Mouse (Mus musculus) adrenal gland, postnatal 0 days (tissue): Measurements from ENCODE around the gene Trpm4. TPM values are rescaled to one million over a fixed set of nuclear protein-coding genes. Genes with fewer than 3 reads are reported as not detected.

Experiments
- polyA plus RNA-seq: library from polyadenylated mRNA; unstranded; fragments of >200 nt; fragmentation: Nextera tagmentation; extraction: Ambion mirVana; gene quantifications from 2 replicates; pipeline ENCODE4 v1.2.1, GENCODE M21; 2015

The Trpm4 gene
- 12.4 and 14.0 TPM in 2 replicates for polyA plus RNA-seq

DNA sequence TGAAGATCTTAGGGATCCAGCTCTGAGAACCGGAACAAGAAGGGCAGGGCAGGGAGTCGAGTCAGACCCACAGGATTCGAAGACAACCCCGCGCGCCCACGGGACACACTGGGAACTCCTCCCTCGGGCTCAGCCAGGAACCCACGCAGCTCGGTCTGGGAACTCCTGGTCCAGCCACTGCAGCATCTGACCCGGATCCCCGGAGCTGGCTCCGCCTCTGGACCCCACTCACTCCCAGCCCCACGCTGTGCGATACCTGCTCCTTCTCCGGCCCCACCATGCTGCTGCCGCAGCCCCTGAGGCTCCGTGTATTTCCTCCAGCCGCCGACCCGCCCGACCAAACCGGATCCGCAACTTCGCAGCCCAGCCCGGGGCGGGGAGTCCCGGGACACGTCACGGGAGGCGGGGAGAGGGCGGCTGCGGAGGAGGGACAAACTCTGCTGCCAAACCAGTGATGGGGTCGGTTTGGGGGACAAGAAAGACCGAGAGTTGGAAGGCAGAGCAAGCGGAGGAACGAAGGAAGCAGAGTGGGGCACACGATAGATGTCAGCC is at the start of gene Trpm4:
Gene Trpm4, minus strand, starts transcription at position 350 of the 552 bp plus-strand sequence.

DNA sequence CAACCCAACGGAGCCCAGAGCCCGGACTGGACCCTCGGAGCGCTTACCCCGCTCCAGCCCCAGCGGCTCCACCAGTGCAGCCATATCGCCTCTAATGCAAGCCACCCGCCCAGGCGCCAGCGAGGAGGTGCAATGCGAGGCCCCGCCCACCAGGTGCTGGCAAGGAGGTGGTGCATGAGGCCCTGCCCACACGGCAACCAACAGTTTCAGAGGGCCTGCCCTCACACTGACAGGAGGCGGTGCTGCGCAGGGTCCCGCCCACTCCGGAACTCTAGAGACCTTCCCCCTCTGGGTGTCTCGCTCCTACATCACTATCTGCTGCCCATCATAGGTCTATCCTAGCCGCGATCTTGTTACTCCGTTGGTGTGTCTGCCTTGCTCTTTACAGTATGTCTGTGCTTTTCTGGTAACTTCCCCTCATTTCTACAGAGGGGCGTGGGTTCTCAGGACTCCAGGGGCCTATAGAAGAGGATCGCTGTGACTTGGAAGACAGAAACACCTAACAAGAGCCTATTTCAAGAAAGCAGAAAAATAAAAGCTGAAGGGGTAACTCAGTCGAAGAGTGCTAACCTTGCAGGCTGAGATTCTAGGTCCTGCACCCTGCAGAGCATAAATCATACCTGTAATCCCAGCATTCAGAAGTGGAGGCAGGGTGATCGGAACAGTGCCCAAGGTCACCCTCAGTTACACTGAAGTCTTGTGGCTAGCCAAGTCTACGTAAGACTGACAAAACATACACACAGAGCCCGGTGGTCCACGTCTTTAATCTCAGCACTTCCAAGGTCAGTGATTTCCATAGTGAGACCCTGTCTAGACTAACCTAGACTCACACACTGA is 37.1 kb upstream of the Trpm4 start, which contains the start of gene Lin7b:
Gene Lin7b, minus strand, starts transcription at position 109 of the 837 bp plus-strand sequence.

DNA sequence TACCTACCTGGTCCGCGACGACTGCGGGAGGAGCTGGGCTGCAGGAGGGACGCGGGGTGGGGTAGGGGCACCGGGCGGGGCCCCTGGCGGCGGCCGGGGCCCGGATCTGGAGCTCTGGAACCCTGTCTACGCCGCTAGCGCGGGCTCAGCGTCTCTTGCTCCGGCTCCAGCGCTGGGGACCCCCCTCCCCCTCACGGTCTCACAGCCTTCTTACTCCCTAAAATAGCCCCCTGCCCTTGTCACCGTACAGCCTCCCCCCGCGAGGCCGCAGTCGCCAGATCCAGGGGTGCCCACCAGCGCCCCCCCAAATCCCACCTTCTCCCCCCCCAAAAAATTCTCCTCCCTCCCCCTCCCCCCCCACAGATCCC is 33.1 kb upstream of the Trpm4 start, which contains the start of gene Ppfia3:
Gene Ppfia3, minus strand, starts transcription at position 368 of the 368 bp plus-strand sequence.

DNA sequence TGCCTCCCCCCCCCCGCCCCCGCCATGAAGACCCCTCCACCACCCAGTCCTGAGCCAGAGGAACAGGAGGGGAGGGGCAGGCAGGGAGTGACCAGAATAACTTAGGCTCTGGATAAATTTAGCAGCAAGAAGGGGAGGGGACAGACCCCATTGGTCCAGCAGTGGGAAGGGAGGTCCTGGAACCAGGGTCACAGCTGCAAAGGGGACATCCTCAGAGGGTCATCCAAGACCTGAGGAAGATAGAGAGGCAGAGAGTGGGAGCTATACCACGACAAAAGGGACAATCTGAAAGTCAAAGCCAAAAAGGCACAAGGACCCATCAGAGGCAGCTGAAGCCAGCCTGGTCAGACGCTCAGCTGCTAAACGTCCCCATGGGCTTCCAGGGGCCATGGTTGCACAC is 1.5 kb upstream of the Trpm4 start, which contains the start of gene Hrc:
Gene Hrc, plus strand, starts transcription at position 235 of the 400 bp plus-strand sequence.

DNA sequence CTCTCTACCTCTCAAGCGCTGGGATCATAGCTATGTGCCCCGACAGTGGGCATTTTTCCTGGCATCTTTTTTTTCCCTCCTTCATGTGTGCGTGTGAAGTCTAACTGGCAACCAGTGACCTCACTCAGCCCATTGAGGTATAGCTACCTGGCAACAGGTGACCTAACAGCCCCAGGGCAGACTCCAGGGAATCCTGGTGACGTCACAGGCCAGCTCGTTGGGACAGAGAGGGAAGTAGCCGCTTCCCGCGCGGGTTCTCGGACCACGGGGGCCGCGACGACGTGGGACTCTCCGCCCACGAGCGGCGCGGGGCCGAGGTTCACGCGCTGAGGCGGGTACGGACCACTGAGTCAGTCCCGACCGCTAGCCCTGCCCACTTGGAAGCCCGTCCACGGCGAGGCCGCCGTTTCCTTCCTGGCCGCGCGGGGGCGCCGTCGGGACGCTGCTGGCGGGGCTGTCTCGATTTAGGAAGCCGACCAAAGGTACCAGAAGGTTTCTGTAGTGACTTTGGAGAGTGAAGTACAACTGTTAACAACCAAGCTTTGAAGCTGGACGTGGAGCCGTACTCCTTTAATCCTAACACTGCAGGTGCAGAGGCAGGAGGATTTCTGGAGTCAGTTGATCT is 56.3 kb downstream of the Trpm4 start, which contains the start of gene Slc6a21:
Gene Slc6a21, plus strand, starts transcription at position 378 of the 625 bp plus-strand sequence.

Other genes with a start within 250 kb of the Trpm4 start
- gene Rcn3, start 241.6 kb downstream of the Trpm4 start, polyA plus RNA-seq = 173 and 202 TPM in 2 replicates
- gene Fcgrt, start 229.9 kb downstream of the Trpm4 start, polyA plus RNA-seq = 193 and 264 TPM in 2 replicates
- 1,100 and 1,135 TPM in 2 replicates for gene Rps11, start 209.3 kb downstream of the Trpm4 start, polyA plus RNA-seq
- 1,896 and 3,552 TPM in 2 replicates for gene Rpl13a, start 205.0 kb downstream of the Trpm4 start, polyA plus RNA-seq
- gene Gm45713, start 197.5 kb downstream of the Trpm4 start, polyA plus RNA-seq = 1.4 and 2.1 TPM in 2 replicates
- 6.1 and 11.0 TPM in 2 replicates for gene Flt3l, start 197.3 kb downstream of the Trpm4 start, polyA plus RNA-seq
- gene Pih1d1, start 179.5 kb downstream of the Trpm4 start, polyA plus RNA-seq = 67.2 and 75.8 TPM in 2 replicates
- 25.3 and 34.0 TPM in 2 replicates for gene Aldh16a1, start 179.2 kb downstream of the Trpm4 start, polyA plus RNA-seq
- 0.11 and 0.16 TPM in 2 replicates for gene Slc17a7, start 169.8 kb downstream of the Trpm4 start, polyA plus RNA-seq
- not detected in 2 replicates for gene Gfy, start 154.2 kb downstream of the Trpm4 start, polyA plus RNA-seq
- gene Pth2, start 152.8 kb downstream of the Trpm4 start, polyA plus RNA-seq = not detected in 2 replicates
- gene Ccdc155, start 128.9 kb downstream of the Trpm4 start, polyA plus RNA-seq = 0.30 and 0.47 TPM in 2 replicates
- gene Dkkl1, start 121.6 kb downstream of the Trpm4 start, polyA plus RNA-seq = 1.6 and 1.8 TPM in 2 replicates
- gene Tead2, start 118.0 kb downstream of the Trpm4 start, polyA plus RNA-seq = 28.7 and 32.9 TPM in 2 replicates
- gene Cd37, start 94.7 kb downstream of the Trpm4 start, polyA plus RNA-seq = 3.9 and 5.3 TPM in 2 replicates
- 0.08 TPM in 1 of 2 replicates, not detected in the other for gene Slc6a16, start 92.7 kb downstream of the Trpm4 start, polyA plus RNA-seq
- gene Slc6a21, start 56.3 kb downstream of the Trpm4 start, polyA plus RNA-seq = not detected in 2 replicates
- 0.54 and 1.4 TPM in 2 replicates for gene Hrc, start 1.5 kb upstream of the Trpm4 start, polyA plus RNA-seq
- 2.6 and 3.3 TPM in 2 replicates for gene Ppfia3, start 33.2 kb upstream of the Trpm4 start, polyA plus RNA-seq
- 3.1 and 3.2 TPM in 2 replicates for gene Lin7b, start 36.8 kb upstream of the Trpm4 start, polyA plus RNA-seq
- gene Snrnp70, start 62.0 kb upstream of the Trpm4 start, polyA plus RNA-seq = 67.6 and 113 TPM in 2 replicates
- gene Kcna7, start 71.9 kb upstream of the Trpm4 start, polyA plus RNA-seq = 0.06 and 0.09 TPM in 2 replicates
- gene Ntf5, start 79.9 kb upstream of the Trpm4 start, polyA plus RNA-seq = 0.44 and 0.46 TPM in 2 replicates
- not detected in 2 replicates for gene Lhb, start 87.0 kb upstream of the Trpm4 start, polyA plus RNA-seq
- 7.8 and 11.6 TPM in 2 replicates for gene Gys1, start 101.1 kb upstream of the Trpm4 start, polyA plus RNA-seq
- gene Ruvbl2, start 104.3 kb upstream of the Trpm4 start, polyA plus RNA-seq = 45.5 and 60.2 TPM in 2 replicates
- gene Ftl1, start 126.1 kb upstream of the Trpm4 start, polyA plus RNA-seq = 4,437 and 5,089 TPM in 2 replicates
- gene Bax, start 133.1 kb upstream of the Trpm4 start, polyA plus RNA-seq = 172 and 189 TPM in 2 replicates
- gene Tulp2, start 148.1 kb upstream of the Trpm4 start, polyA plus RNA-seq = 0.33 and 0.91 TPM in 2 replicates
- 0.35 and 0.77 TPM in 2 replicates for gene Gm45808, start 153.0 kb upstream of the Trpm4 start, polyA plus RNA-seq
- 9.9 and 22.7 TPM in 2 replicates for gene Dhdh, start 155.0 kb upstream of the Trpm4 start, polyA plus RNA-seq
- gene Nucb1, start 176.6 kb upstream of the Trpm4 start, polyA plus RNA-seq = 163 and 205 TPM in 2 replicates
- 25.5 and 32.7 TPM in 2 replicates for gene Ppp1r15a, start 192.5 kb upstream of the Trpm4 start, polyA plus RNA-seq
- 8.4 and 12.0 TPM in 2 replicates for gene Plekha4, start 192.6 kb upstream of the Trpm4 start, polyA plus RNA-seq
- 1.1 and 3.2 TPM in 2 replicates for gene Hsd17b14, start 221.1 kb upstream of the Trpm4 start, polyA plus RNA-seq
- gene Bcat2, start 236.4 kb upstream of the Trpm4 start, polyA plus RNA-seq = 58.9 and 92.5 TPM in 2 replicates